Mouse (Mus musculus) embryonic facial prominence, embryonic 13.5 days (tissue): ENCODE measurements around the gene Cgref1. TPM values are rescaled to one million over a fixed set of nuclear protein-coding genes. Genes with fewer than 3 reads are reported as not detected.
A peak's percentile ranks its signal among the peaks of the same experiment; 100 is the strongest.

Source experiments
- ATAC-seq: fragments of 200-750 bp; cut with Nextera tagmentation; 2 replicates; pipeline ENCODE4 v1.8.0; 2017; ENCODE audit warnings: low read depth; ENCODE audit not compliant: insufficient number of reproducible peaks, insufficient read depth, low FRiP score, low TSS enrichment
- H3K27ac ChIP-seq: fragments of 300-500 bp; sonication (generic); 2 replicates; pipeline ENCODE4 v1.5.1; 2015; ENCODE audit warnings: moderate library complexity, mild to moderate bottlenecking, inconsistent platforms
- H3K27me3 ChIP-seq: fragments of 300-500 bp; sonication (generic); 2 replicates; pipeline ENCODE4 v1.6.1; 2015; ENCODE audit warnings: mild to moderate bottlenecking, inconsistent platforms
- H3K36me3 ChIP-seq: fragments of 300-500 bp; sonication (generic); 2 replicates; pipeline ENCODE4 v1.6.1; 2015; ENCODE audit warnings: mild to moderate bottlenecking, inconsistent platforms
- H3K4me1 ChIP-seq: fragments of 300-500 bp; sonication (generic); 2 replicates; pipeline ENCODE4 v1.6.1; 2015; ENCODE audit warnings: inconsistent platforms
- H3K4me2 ChIP-seq: fragments of 300-500 bp; sonication (generic); 2 replicates; pipeline ENCODE4 v1.6.1; 2015; ENCODE audit warnings: moderate library complexity, mild to moderate bottlenecking, inconsistent platforms
- H3K4me3 ChIP-seq: fragments of 300-500 bp; sonication (generic); 2 replicates; pipeline ENCODE4 v1.5.1; 2015; ENCODE audit warnings: mild to moderate bottlenecking, inconsistent platforms
- H3K9ac ChIP-seq: fragments of 300-500 bp; sonication (generic); 2 replicates; pipeline ENCODE4 v1.6.1; 2015; ENCODE audit warnings: mild to moderate bottlenecking, inconsistent platforms
- H3K9me3 ChIP-seq: fragments of 300-500 bp; sonication (generic); 2 replicates; pipeline ENCODE4 v1.6.1; 2016; ENCODE audit warnings: inconsistent platforms
- WGBS: fragments of 180-500 bp; shearing (Covaris S2); methylation state at CpG from one replicate; pipeline ENCODE4 v1.1.7; 2015; ENCODE audit warnings: mixed read lengths; 5-methylcytosine and 5-hydroxymethylcytosine counted together
- polyA plus RNA-seq: library from polyadenylated mRNA; unstranded; fragments of >200 nt; fragmentation: Nextera tagmentation; extraction: Ambion mirVana; gene quantifications from 2 replicates; pipeline ENCODE4 v1.2.1, GENCODE M21; 2015

Gene Cgref1
- polyA plus RNA-seq, 1 experiment from 2014 or later: 11.5 TPM

GRCm38 (mm10) chr5:30915974-30916433 is 29.4 kb downstream of the Cgref1 start:
- Histone ChIP-seq H3K27me3 (no peaks in the 10 kb centered on the region), H3K4me2 (peak overlapping the region; percentile 95), H3K36me3 (peaks cover 45% of the 10 kb centered on the region), H3K9me3 (no peaks in the 10 kb centered on the region), H3K27ac (peak overlapping the region; percentile 99), H3K9ac (peak overlapping the region; percentile 88), H3K4me3 (peak overlapping the region; percentile 68), H3K4me1 (peaks cover 88% of the 10 kb centered on the region)
- WGBS: 2% methylated on average over 7 of the region's 7 CpGs
- ATAC-seq: peak; percentile 52

GRCm38 (mm10) chr5:30915456-30915855 is 29.9 kb downstream of the Cgref1 start:
- 32% methylated on average over 9 of the region's 9 CpGs for WGBS
- peaks cover 39% of the 10 kb centered on the region for H3K36me3 ChIP-seq
- H3K27me3 ChIP-seq: no peaks in the 10 kb centered on the region
- H3K9ac ChIP-seq: peak overlapping the region; percentile 88
- ATAC-seq: no peak
- H3K4me1 ChIP-seq: peaks cover 88% of the 10 kb centered on the region
- peak overlapping the region; percentile 68 for H3K4me3 ChIP-seq
- H3K4me2 ChIP-seq: peak overlapping the region; percentile 95
- peak overlapping the region; percentile 99 for H3K27ac ChIP-seq
- H3K9me3 ChIP-seq: no peaks in the 10 kb centered on the region

- H3K36me3 ChIP-seq: peaks cover 33% of the 10 kb centered on the region
- H3K4me3 ChIP-seq: peak overlapping the region; percentile 68
- ATAC-seq: no peak
- H3K9me3 ChIP-seq: no peaks in the 10 kb centered on the region
- H3K4me2 ChIP-seq: peak overlapping the region; percentile 95
- peaks cover 87% of the 10 kb centered on the region for H3K4me1 ChIP-seq
- peak overlapping the region; percentile 88 for H3K9ac ChIP-seq
- peak overlapping the region; percentile 99 for H3K27ac ChIP-seq
- no peaks in the 10 kb centered on the region for H3K27me3 ChIP-seq
- 33% methylated on average over 6 of the region's 6 CpGs for WGBS
These were observed 30.5 kb downstream of the Cgref1 start for GRCm38 (mm10) chr5:30914849-30915248.

- no peak for ATAC-seq
- Histone ChIP-seq H3K9me3 (no peaks in the 10 kb centered on the region), H3K27ac (peak overlapping the region; percentile 99)
These were observed 31.2 kb downstream of the Cgref1 start for GRCm38 (mm10) chr5:30914101-30914635.

GRCm38 (mm10) chr5:30913060-30913841 is 32.1 kb downstream of the Cgref1 start, which contains the start of gene Emilin1:
TSS of gene Emilin1 (plus strand) at chr5:30913402.
- Histone ChIP-seq H3K9ac (peak within 1 kb of the TSS; percentile 88), H3K27me3 (no peaks in the 10 kb centered on the region), H3K27ac (peak within 1 kb of the TSS; percentile 99), H3K36me3 (peaks cover 17% of the 10 kb centered on the region), H3K4me3 (peak within 1 kb of the TSS; percentile 68), H3K4me2 (peak within 1 kb of the TSS; percentile 95), H3K4me1 (peaks cover 88% of the 10 kb centered on the region), H3K9me3 (no peaks in the 10 kb centered on the region)
- WGBS: 11% methylated on average over 12 of the region's 13 CpGs
- ATAC-seq: peak; percentile 66

More at GRCm38 (mm10) chr5:30914101-30914635, 31.2 kb downstream of the Cgref1 start:
- H3K4me3 ChIP-seq: peak overlapping the region; percentile 68
- peak overlapping the region; percentile 95 for H3K4me2 ChIP-seq
- H3K36me3 ChIP-seq: peaks cover 27% of the 10 kb centered on the region
- H3K27me3 ChIP-seq: no peaks in the 10 kb centered on the region
- H3K9ac ChIP-seq: peak overlapping the region; percentile 88
- peaks cover 88% of the 10 kb centered on the region for H3K4me1 ChIP-seq
- 22% methylated on average over 7 of the region's 7 CpGs for WGBS

- Histone ChIP-seq H3K4me2 (peak overlapping the region; percentile 95), H3K4me3 (no peak overlapping the region), H3K9ac (peak overlapping the region; percentile 88), H3K4me1 (peaks cover 81% of the 10 kb centered on the region), H3K27ac (peak overlapping the region; percentile 99), H3K27me3 (no peaks in the 10 kb centered on the region), H3K36me3 (peaks cover 6% of the 10 kb centered on the region), H3K9me3 (no peaks in the 10 kb centered on the region)
- 32% methylated on average over 5 of the region's 5 CpGs for WGBS
- no peak for ATAC-seq
These were observed 33.2 kb downstream of the Cgref1 start for GRCm38 (mm10) chr5:30912156-30912555.

- Histone ChIP-seq H3K27me3 (no peaks in the 10 kb centered on the region), H3K4me3 (no peak overlapping the region), H3K27ac (peak overlapping the region; percentile 99), H3K9ac (no peak overlapping the region), H3K4me1 (peaks cover 82% of the 10 kb centered on the region), H3K36me3 (peaks cover 7% of the 10 kb centered on the region), H3K4me2 (no peak overlapping the region), H3K9me3 (no peaks in the 10 kb centered on the region)
- ATAC-seq: no peak
These were observed 34.9 kb downstream of the Cgref1 start for GRCm38 (mm10) chr5:30910481-30910880.

- Histone ChIP-seq H3K27ac (peak overlapping the region; percentile 99), H3K4me2 (no peak overlapping the region), H3K36me3 (peaks cover 13% of the 10 kb centered on the region), H3K9me3 (no peaks in the 10 kb centered on the region), H3K27me3 (no peaks in the 10 kb centered on the region), H3K4me1 (peaks cover 84% of the 10 kb centered on the region), H3K9ac (no peak overlapping the region), H3K4me3 (no peak overlapping the region)
- WGBS: 76% methylated on average over 7 of the region's 7 CpGs
- no peak for ATAC-seq
These were observed 35.5 kb downstream of the Cgref1 start for GRCm38 (mm10) chr5:30909863-30910262.

- peak overlapping the region; percentile 90; the same call in 1 of the 2 replicates for H3K9ac ChIP-seq
- no peak overlapping the region for H3K4me3 ChIP-seq
- H3K4me2 ChIP-seq: peak overlapping the region; percentile 91
- H3K36me3 ChIP-seq: peaks cover 19% of the 10 kb centered on the region
- peak overlapping the region; percentile 99 for H3K27ac ChIP-seq
- peaks cover 79% of the 10 kb centered on the region for H3K4me1 ChIP-seq
- ATAC-seq: no peak
- no peaks in the 10 kb centered on the region for H3K9me3 ChIP-seq
- WGBS: 27% methylated on average over 7 of the region's 7 CpGs
- no peaks in the 10 kb centered on the region for H3K27me3 ChIP-seq
These were observed 36.1 kb downstream of the Cgref1 start for GRCm38 (mm10) chr5:30909300-30909659.

- peak overlapping the region; percentile 99 for H3K27ac ChIP-seq
- peak overlapping the region; percentile 90 for H3K9ac ChIP-seq
- H3K36me3 ChIP-seq: peaks cover 25% of the 10 kb centered on the region
- no peaks in the 10 kb centered on the region for H3K9me3 ChIP-seq
- H3K4me3 ChIP-seq: peak overlapping the region; percentile 77
- WGBS: 20% methylated on average over 13 of the region's 13 CpGs
- peaks cover 74% of the 10 kb centered on the region for H3K4me1 ChIP-seq
- peak; percentile 57; the same call in 1 of the 2 replicates for ATAC-seq
- no peaks in the 10 kb centered on the region for H3K27me3 ChIP-seq
- peak overlapping the region; percentile 91 for H3K4me2 ChIP-seq
These were observed 36.7 kb downstream of the Cgref1 start for GRCm38 (mm10) chr5:30908426-30909299.

- Histone ChIP-seq H3K36me3 (peaks cover 37% of the 10 kb centered on the region), H3K9ac (peak within 1 kb of the TSS; percentile 90), H3K27ac (peak within 1 kb of the TSS; percentile 99), H3K4me3 (peak within 1 kb of the TSS; percentile 77), H3K4me1 (peaks cover 67% of the 10 kb centered on the region), H3K9me3 (no peaks in the 10 kb centered on the region), H3K27me3 (no peaks in the 10 kb centered on the region), H3K4me2 (peak within 1 kb of the TSS; percentile 91)
- under 1% methylated on average over 58 of the region's 58 CpGs for WGBS
- peak; percentile 91 for ATAC-seq
These were observed 37.9 kb downstream of the Cgref1 start, which contains the start of gene Ost4 for GRCm38 (mm10) chr5:30907413-30908059. TSS of gene Ost4 (minus strand) at chr5:30907788.
